Mouse (Mus musculus): Measurements from ENCODE around the gene Pmm1. TPM values are rescaled to one million over a fixed set of nuclear protein-coding genes. Genes with fewer than 3 reads are reported as not detected.

Pmm1 gene
- total and polyA plus RNA-seq, 3 experiments = 51.8 to 140 (median 128) TPM

DNA sequence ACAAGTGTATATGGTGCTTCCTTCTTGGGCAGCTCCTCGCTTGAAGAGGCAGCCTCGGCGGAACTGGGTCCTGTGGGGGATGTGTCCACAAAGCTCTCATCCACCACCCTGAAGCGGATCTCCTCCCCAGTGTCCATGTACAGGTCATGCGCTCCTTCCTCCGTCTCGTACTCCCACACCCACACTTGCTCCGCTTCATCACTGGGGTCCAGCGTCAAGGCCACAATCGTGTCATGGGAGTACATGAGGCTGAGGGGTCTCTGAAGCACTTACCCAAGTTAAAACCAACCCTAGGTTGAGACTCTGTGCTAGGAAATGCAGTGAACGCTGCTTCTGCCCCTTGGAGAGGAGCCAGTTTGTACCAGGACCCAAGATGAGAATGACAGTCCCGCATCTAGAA lies 43.5 kb downstream of the Pmm1 start:
- in situ Hi-C loops (cut with MboI; ENCODE audit: low pct_ligation_motif_present, low pct_unique_long_range_greater_than_20kb, low sequenced_read_pairs) = loop anchor here (25.0 kb wide), 1 partner anchor 205 kb away; no protein-coding TSS in a partner anchor
- H3K4me1 ChIP-seq (ENCODE audit: control insufficient read depth in 1 of 2, insufficient read depth in 2 of 2) = peaks cover 4 to 10% of the 10 kb centered on the region in 2 experiments; a peak in 1 of 4 replicates
- peaks cover 60 to 97% of the 10 kb centered on the region in 2 experiments for H3K36me3 ChIP-seq (replicated peaks in 1 of 2; ENCODE audit: control insufficient read depth in 1 of 2, insufficient read depth in 1 of 2, low read length in 1 of 2)

GRCm38 (mm10) chr15:81915663-81916062 lies 45.1 kb downstream of the Pmm1 start:
- Histone ChIP-seq H3K36me3 (replicated peaks in 1 of 2; ENCODE audit: control insufficient read depth in 1 of 2, insufficient read depth in 1 of 2, low read length in 1 of 2) (peaks cover 64 to 95% of the 10 kb centered on the region in 2 experiments), H3K4me2 (ENCODE audit: insufficient read depth, low read depth, poor library complexity, severe bottlenecking) (no peak overlapping the region), H3K4me3 (replicated peaks in 1 of 3; ENCODE audit: low read depth in 2 of 3, low read length in 2 of 3, poor library complexity in 1 of 3) (no peak overlapping the region), H3K4me1 (ENCODE audit: control insufficient read depth in 1 of 2, insufficient read depth in 2 of 2) (no peaks in the 10 kb centered on the region), H3K27ac (ENCODE audit: insufficient read depth, low read depth) (no peak overlapping the region), H3K27me3 (replicated peaks) (no peaks in the 10 kb centered on the region), H3K9me3 (replicated peaks; ENCODE audit: low read length) (no peaks in the 10 kb centered on the region), H3K9ac (ENCODE audit: insufficient read depth, low read depth) (no peak overlapping the region), H3K79me2 (replicated peaks; ENCODE audit: control insufficient read depth, extremely low read depth, insufficient read depth, poor library complexity, severe bottlenecking) (no peaks in the 10 kb centered on the region)
- no peak for DNase-seq (ENCODE audit: extremely low read depth)
- in situ Hi-C loops (cut with MboI; ENCODE audit: low pct_ligation_motif_present, low pct_unique_long_range_greater_than_20kb, low sequenced_read_pairs) = loop anchor here (25.0 kb wide), 1 partner anchor 203 kb away; no protein-coding TSS in a partner anchor
- TF ChIP-seq KAT2A (IDR thresholded peaks at IDR 0.05; ENCODE audit: insufficient replicate concordance, low read length) = no peak
- no peak for TF ChIP-seq E2F4 (IDR thresholded peaks at IDR 0.05; ENCODE audit: insufficient replicate concordance, low read depth, low read length)
- TF ChIP-seq TBP (conservative IDR thresholded peaks at IDR 0.05; ENCODE audit: low read depth, low read length) = no peak
- no peak for TF ChIP-seq USF1 (IDR thresholded peaks at IDR 0.05; ENCODE audit: low read depth, low read length)
- no peak for TF ChIP-seq RCOR1 (conservative IDR thresholded peaks at IDR 0.05; ENCODE audit: low read depth, low read length)
- TF ChIP-seq ZKSCAN1 (IDR thresholded peaks at IDR 0.05; ENCODE audit: borderline replicate concordance, low read depth, low read length) = no peak
- TF ChIP-seq MAX (IDR thresholded peaks at IDR 0.05; ENCODE audit: low read length) = no peak
- no peak for TF ChIP-seq GABPA (IDR thresholded peaks at IDR 0.05; ENCODE audit: insufficient replicate concordance, low read depth, low read length)
- TF ChIP-seq CHD2 (IDR thresholded peaks at IDR 0.05; ENCODE audit: low read length) = no peak
- TF ChIP-seq MAFK (IDR thresholded peaks at IDR 0.05; ENCODE audit: insufficient replicate concordance, low read length) = no peak
- dilution Hi-C loops (cut with MboI; ENCODE audit: extremely low pct_ligation_motif_present, extremely low pct_unique_long_range_greater_than_20kb, low sequenced_read_pairs) = no loop called here

More for the DNA sequence above, 43.5 kb downstream of the Pmm1 start:
- Histone ChIP-seq H3K27me3 (replicated peaks) (no peaks in the 10 kb centered on the region), H3K9ac (ENCODE audit: insufficient read depth, low read depth) (no peak overlapping the region), H3K9me3 (replicated peaks; ENCODE audit: low read length) (no peaks in the 10 kb centered on the region), H3K4me2 (ENCODE audit: insufficient read depth, low read depth, poor library complexity, severe bottlenecking) (no peak overlapping the region), H3K4me3 (replicated peaks in 1 of 3; ENCODE audit: low read depth in 2 of 3, low read length in 2 of 3, poor library complexity in 1 of 3) (no peak overlapping the region), H3K27ac (ENCODE audit: insufficient read depth, low read depth) (no peak overlapping the region), H3K79me2 (replicated peaks; ENCODE audit: control insufficient read depth, extremely low read depth, insufficient read depth, poor library complexity, severe bottlenecking) (no peaks in the 10 kb centered on the region)
- dilution Hi-C loops (cut with MboI; ENCODE audit: extremely low pct_ligation_motif_present, extremely low pct_unique_long_range_greater_than_20kb, low sequenced_read_pairs) = no loop called here
- DNase-seq (ENCODE audit: extremely low read depth) = no peak
- TF ChIP-seq E2F4 (IDR thresholded peaks at IDR 0.05; ENCODE audit: insufficient replicate concordance, low read depth, low read length) (no peak), KAT2A (IDR thresholded peaks at IDR 0.05; ENCODE audit: insufficient replicate concordance, low read length) (no peak), USF1 (IDR thresholded peaks at IDR 0.05; ENCODE audit: low read depth, low read length) (no peak), BHLHE40 (IDR thresholded peaks at IDR 0.05; ENCODE audit: low read depth, low read length) (no peak), TCF12 (IDR thresholded peaks at IDR 0.05; ENCODE audit: low read depth, low read length) (no peak), PAX5 (IDR thresholded peaks at IDR 0.05; ENCODE audit: low read length) (no peak), ZNF384 (IDR thresholded peaks at IDR 0.05; ENCODE audit: low read depth, low read length) (no peak), MAX (IDR thresholded peaks at IDR 0.05; ENCODE audit: low read length) (no peak), CHD1 (IDR thresholded peaks at IDR 0.05; ENCODE audit: low read depth, low read length) (no peak), JUN (IDR thresholded peaks at IDR 0.05; ENCODE audit: insufficient read depth, low read depth, low read length) (no peak), ETS1 (conservative IDR thresholded peaks at IDR 0.05; ENCODE audit: low read depth, low read length) (no peak), NELFE (IDR thresholded peaks at IDR 0.05; ENCODE audit: low read depth, low read length) (no peak)
